Mouse (Mus musculus): ENCODE data around the gene Hoxc8. TPM values are rescaled to one million over a fixed set of nuclear protein-coding genes. Genes with fewer than 3 reads are reported as not detected.

Gene Hoxc8
- polyA plus RNA-seq, 1 experiment from 2014 or later: not detected

GRCm38 (mm10) chr15:102963259-102963658, 27.1 kb upstream of the Hoxc8 start:
- no peak overlapping the region for H3K4me2 ChIP-seq (replicated peaks; ENCODE audit: low read depth, low read length)
- no peaks in the 10 kb centered on the region for H3K4me1 ChIP-seq (replicated peaks; ENCODE audit: control insufficient read depth, insufficient read depth, low read length)
- DNase-seq (ENCODE audit: low spot score) (no peak), ATAC-seq (ENCODE audit: low FRiP score) (no peak)
- no peaks in the 10 kb centered on the region for H3K36me3 ChIP-seq (ENCODE audit: control insufficient read depth, insufficient read depth, low read length)
- peaks cover 96% of the 10 kb centered on the region for H3K27me3 ChIP-seq (ENCODE audit: control insufficient read depth, insufficient read depth, low read length)
- H3K4me3 ChIP-seq (ENCODE audit: low read depth, low read length): no peak overlapping the region
- H3K27ac ChIP-seq (ENCODE audit: low read depth, low read length): no peak overlapping the region
- no peak overlapping the region for H3K9ac ChIP-seq (ENCODE audit: low read depth, low read length)
- WGBS: under 1% methylated on average over 8 of the region's 8 CpGs
- no peaks in the 10 kb centered on the region for H3K9me3 ChIP-seq (ENCODE audit: control insufficient read depth, low read length)

GRCm38 (mm10) chr15:102963671-102964640, 26.5 kb upstream of the Hoxc8 start:
- Histone ChIP-seq H3K27me3 (ENCODE audit: control insufficient read depth, insufficient read depth, low read length) (peaks cover 95% of the 10 kb centered on the region), H3K36me3 (ENCODE audit: control insufficient read depth, insufficient read depth, low read length) (no peaks in the 10 kb centered on the region), H3K9me3 (ENCODE audit: control insufficient read depth, low read length) (no peaks in the 10 kb centered on the region), H3K9ac (ENCODE audit: low read depth, low read length) (no peak overlapping the region), H3K4me2 (replicated peaks; ENCODE audit: low read depth, low read length) (no peak overlapping the region), H3K4me1 (replicated peaks; ENCODE audit: control insufficient read depth, insufficient read depth, low read length) (no peaks in the 10 kb centered on the region), H3K27ac (ENCODE audit: low read depth, low read length) (no peak overlapping the region), H3K4me3 (ENCODE audit: low read depth, low read length) (no peak overlapping the region)
- ATAC-seq (ENCODE audit: low FRiP score) (no peak), DNase-seq (ENCODE audit: low spot score) (no peak)
- WGBS: 2% methylated on average over 28 of the region's 28 CpGs

GRCm38 (mm10) chr15:102965003-102965891, 25.2 kb upstream of the Hoxc8 start:
- Histone ChIP-seq H3K4me3 (ENCODE audit: low read depth, low read length) (no peak overlapping the region), H3K27me3 (ENCODE audit: control insufficient read depth, insufficient read depth, low read length) (peaks cover 96% of the 10 kb centered on the region), H3K9me3 (ENCODE audit: control insufficient read depth, low read length) (no peaks in the 10 kb centered on the region), H3K9ac (ENCODE audit: low read depth, low read length) (no peak overlapping the region), H3K36me3 (ENCODE audit: control insufficient read depth, insufficient read depth, low read length) (no peaks in the 10 kb centered on the region), H3K4me1 (replicated peaks; ENCODE audit: control insufficient read depth, insufficient read depth, low read length) (no peaks in the 10 kb centered on the region), H3K27ac (ENCODE audit: low read depth, low read length) (no peak overlapping the region), H3K4me2 (replicated peaks; ENCODE audit: low read depth, low read length) (no peak overlapping the region)
- no peak for ATAC-seq (ENCODE audit: low FRiP score)
- no peak for DNase-seq (ENCODE audit: low spot score)
- 5% methylated on average over 26 of the region's 26 CpGs for WGBS

GRCm38 (mm10) chr15:102965892-102966775, 24.3 kb upstream of the Hoxc8 start:
- no peak overlapping the region for H3K4me3 ChIP-seq (ENCODE audit: low read depth, low read length)
- peak; percentile 70 for ATAC-seq (ENCODE audit: low FRiP score)

GRCm38 (mm10) chr15:102966776-102967311, 23.6 kb upstream of the Hoxc8 start, which contains the start of gene Hoxc10:
TSS of gene Hoxc10 (plus strand) at chr15:102966796.
- no peak within 1 kb of the TSS for H3K4me3 ChIP-seq (ENCODE audit: low read depth, low read length)
- no peaks in the 10 kb centered on the region for H3K36me3 ChIP-seq (ENCODE audit: control insufficient read depth, insufficient read depth, low read length)
- WGBS: 4% methylated on average over 27 of the region's 27 CpGs
- H3K9ac ChIP-seq (ENCODE audit: low read depth, low read length): no peak within 1 kb of the TSS
- H3K4me1 ChIP-seq (replicated peaks; ENCODE audit: control insufficient read depth, insufficient read depth, low read length): no peaks in the 10 kb centered on the region
- no peaks in the 10 kb centered on the region for H3K9me3 ChIP-seq (ENCODE audit: control insufficient read depth, low read length)
- no peak within 1 kb of the TSS for H3K4me2 ChIP-seq (replicated peaks; ENCODE audit: low read depth, low read length)
- H3K27ac ChIP-seq (ENCODE audit: low read depth, low read length): no peak within 1 kb of the TSS
- ATAC-seq (ENCODE audit: low FRiP score) (0 out of 2 replicates have a peak, but pooled peaks have one; percentile 19), DNase-seq (ENCODE audit: low spot score) (no peak)
- peaks cover 95% of the 10 kb centered on the region for H3K27me3 ChIP-seq (ENCODE audit: control insufficient read depth, insufficient read depth, low read length)

More at GRCm38 (mm10) chr15:102965892-102966775, 24.3 kb upstream of the Hoxc8 start:
- WGBS: 3% methylated on average over 29 of the region's 30 CpGs
- peak; percentile 90 for DNase-seq (ENCODE audit: low spot score)
- no peaks in the 10 kb centered on the region for H3K9me3 ChIP-seq (ENCODE audit: control insufficient read depth, low read length)
- H3K27ac ChIP-seq (ENCODE audit: low read depth, low read length): no peak overlapping the region
- no peak overlapping the region for H3K4me2 ChIP-seq (replicated peaks; ENCODE audit: low read depth, low read length)
- no peaks in the 10 kb centered on the region for H3K36me3 ChIP-seq (ENCODE audit: control insufficient read depth, insufficient read depth, low read length)
- H3K27me3 ChIP-seq (ENCODE audit: control insufficient read depth, insufficient read depth, low read length): peaks cover 96% of the 10 kb centered on the region
- H3K4me1 ChIP-seq (replicated peaks; ENCODE audit: control insufficient read depth, insufficient read depth, low read length): no peaks in the 10 kb centered on the region
- H3K9ac ChIP-seq (ENCODE audit: low read depth, low read length): no peak overlapping the region

- Histone ChIP-seq H3K9me3 (ENCODE audit: control insufficient read depth, low read length) (no peaks in the 10 kb centered on the region), H3K27ac (ENCODE audit: low read depth, low read length) (no peak within 1 kb of the TSS), H3K9ac (ENCODE audit: low read depth, low read length) (no peak within 1 kb of the TSS), H3K36me3 (ENCODE audit: control insufficient read depth, insufficient read depth, low read length) (no peaks in the 10 kb centered on the region), H3K4me2 (replicated peaks; ENCODE audit: low read depth, low read length) (no peak within 1 kb of the TSS), H3K27me3 (ENCODE audit: control insufficient read depth, insufficient read depth, low read length) (peaks cover 97% of the 10 kb centered on the region), H3K4me1 (replicated peaks; ENCODE audit: control insufficient read depth, insufficient read depth, low read length) (no peaks in the 10 kb centered on the region), H3K4me3 (ENCODE audit: low read depth, low read length) (no peak within 1 kb of the TSS)
- no peak for ATAC-seq (ENCODE audit: low FRiP score)
- no peak for DNase-seq (ENCODE audit: low spot score)
- 4% methylated on average over 12 of the region's 12 CpGs for WGBS
These were observed 23.2 kb upstream of the Hoxc8 start, which contains the start of gene Hoxc5 for GRCm38 (mm10) chr15:102967312-102967510. TSS of gene Hoxc5 (plus strand) at chr15:102967443.

GRCm38 (mm10) chr15:102967511-102968397, 22.7 kb upstream of the Hoxc8 start:
- ATAC-seq (ENCODE audit: low FRiP score): no peak
- 1% methylated on average over 34 of the region's 34 CpGs for WGBS
- no peak overlapping the region for H3K27ac ChIP-seq (ENCODE audit: low read depth, low read length)

More at GRCm38 (mm10) chr15:102967511-102968397, 22.7 kb upstream of the Hoxc8 start:
- H3K9ac ChIP-seq (ENCODE audit: low read depth, low read length): no peak overlapping the region
- no peaks in the 10 kb centered on the region for H3K4me1 ChIP-seq (replicated peaks; ENCODE audit: control insufficient read depth, insufficient read depth, low read length)
- DNase-seq (ENCODE audit: low spot score): no peak
- H3K4me3 ChIP-seq (ENCODE audit: low read depth, low read length): no peak overlapping the region
- no peaks in the 10 kb centered on the region for H3K36me3 ChIP-seq (ENCODE audit: control insufficient read depth, insufficient read depth, low read length)
- no peaks in the 10 kb centered on the region for H3K9me3 ChIP-seq (ENCODE audit: control insufficient read depth, low read length)
- H3K4me2 ChIP-seq (replicated peaks; ENCODE audit: low read depth, low read length): no peak overlapping the region
- peaks cover 97% of the 10 kb centered on the region for H3K27me3 ChIP-seq (ENCODE audit: control insufficient read depth, insufficient read depth, low read length)
